Mouse (Mus musculus): ENCODE results near the gene Rab4a.

DNA sequence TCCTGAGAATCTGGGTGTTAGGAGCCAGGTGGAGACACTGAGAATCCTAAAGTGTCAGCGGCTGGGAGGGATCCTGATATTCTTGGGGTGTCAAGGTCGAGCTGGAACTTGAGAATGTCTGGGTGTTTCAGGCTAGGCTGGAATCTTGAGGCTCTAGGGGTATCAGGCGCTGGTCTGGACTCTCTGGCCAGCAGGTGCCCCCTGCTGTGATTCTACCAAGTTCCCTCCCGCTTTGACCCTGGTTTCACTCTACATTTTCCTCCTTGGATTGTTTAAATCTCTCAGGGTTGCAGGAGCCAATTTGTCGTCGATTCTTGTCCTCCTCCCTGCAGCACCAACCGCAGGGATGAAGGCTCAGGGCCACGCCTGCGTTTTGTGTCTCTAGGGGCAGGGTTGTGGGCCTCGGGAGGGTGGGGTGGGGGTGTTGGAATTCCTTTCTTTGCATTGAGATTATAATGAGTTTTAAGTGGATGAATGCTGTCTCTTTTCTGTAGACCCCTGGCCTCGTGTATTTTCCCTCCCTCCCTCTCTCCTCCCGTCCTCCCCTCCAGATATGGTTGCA, 670 bp downstream of the Rab4a start:
- TF ChIP-seq CTCF (IDR thresholded peaks at IDR 0.05; ENCODE audit: borderline replicate concordance, control insufficient read depth, extremely low read depth, insufficient read depth, low read length, poor library complexity) (no peak), POLR2A (IDR thresholded peaks at IDR 0.05; ENCODE audit: control insufficient read depth, extremely low read depth, insufficient read depth, low read length, poor library complexity) (no peak)
